Mouse (Mus musculus) adipocyte (in vitro differentiated cells): ENCODE data around the gene Smap1.
"Not testable (repeated sequence)": the region's sequence is repeated elsewhere in the genome, so short reads cannot be mapped to it uniquely, and the experiment has no call there.

Experiments used
- DNase-seq: peaks from one replicate; pipeline ENCODE4 v3.0.0-alpha.2; 2016; ENCODE audit warnings: low spot score

Gene Smap1

DNA sequence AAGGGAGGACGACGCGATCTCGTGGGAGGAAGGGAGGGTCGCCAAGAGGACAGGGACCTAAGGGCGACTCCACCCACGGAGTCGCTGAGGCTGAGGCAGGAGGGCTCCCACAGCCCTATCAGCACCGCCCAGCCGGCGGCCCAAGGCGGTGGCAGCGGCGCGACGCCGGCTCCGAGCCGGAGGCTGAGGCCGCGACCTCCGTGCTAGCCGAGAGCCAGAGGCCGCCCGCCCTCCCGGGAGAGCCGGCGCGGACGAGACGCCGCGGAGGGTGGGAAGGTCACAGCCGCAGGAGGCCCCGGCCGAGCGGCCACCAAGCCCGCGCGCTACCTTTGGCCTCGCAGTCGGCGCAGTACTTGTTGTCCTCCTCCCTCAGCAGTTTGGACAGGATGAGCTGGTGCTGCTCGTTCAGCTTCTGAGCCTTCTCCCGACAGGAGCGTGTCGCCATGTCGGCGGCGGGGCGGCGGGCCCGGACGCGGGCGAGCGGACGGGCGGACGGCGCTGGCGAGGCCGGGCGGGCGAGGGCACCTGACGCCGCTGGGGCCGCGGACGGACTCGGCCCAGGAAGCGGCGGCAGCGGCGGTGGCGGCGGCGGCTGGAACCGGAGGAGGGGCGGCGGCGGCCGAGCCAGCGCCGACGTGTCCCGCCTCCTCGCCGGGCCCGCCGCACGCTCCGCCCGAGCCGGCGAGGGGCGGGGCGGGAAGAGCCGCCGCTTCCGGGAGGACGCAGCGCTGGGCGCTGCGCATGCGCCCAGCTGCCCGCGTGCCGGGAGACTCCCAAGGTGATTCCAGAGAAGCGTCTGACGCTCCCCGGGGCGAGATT is at the start of gene Smap1:
Smap1 (minus strand) TSS at position 607 of the 819 bp plus-strand sequence.
- DNase-seq = peak; percentile 85

DNA sequence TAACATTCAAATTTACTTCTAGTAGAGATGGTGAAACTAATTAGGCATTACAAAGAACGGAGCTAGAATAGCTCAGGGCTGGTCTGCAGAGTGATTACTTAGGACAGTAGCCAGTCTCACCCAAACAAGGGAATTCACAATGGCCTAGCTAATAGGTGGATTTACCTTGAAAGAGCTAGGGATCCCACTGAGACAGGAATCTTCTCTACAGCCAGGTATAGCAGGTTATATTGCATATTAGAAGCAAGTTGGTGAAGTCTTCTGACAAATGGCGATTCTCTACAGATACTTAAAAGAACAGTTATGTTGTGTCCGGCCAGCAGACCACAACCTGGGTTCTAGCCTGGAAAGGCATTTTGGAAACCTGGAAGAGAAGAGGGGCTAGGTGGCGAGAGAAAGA is 49.0 kb upstream of the Smap1 start:
- not testable (repeated sequence) for DNase-seq

DNA sequence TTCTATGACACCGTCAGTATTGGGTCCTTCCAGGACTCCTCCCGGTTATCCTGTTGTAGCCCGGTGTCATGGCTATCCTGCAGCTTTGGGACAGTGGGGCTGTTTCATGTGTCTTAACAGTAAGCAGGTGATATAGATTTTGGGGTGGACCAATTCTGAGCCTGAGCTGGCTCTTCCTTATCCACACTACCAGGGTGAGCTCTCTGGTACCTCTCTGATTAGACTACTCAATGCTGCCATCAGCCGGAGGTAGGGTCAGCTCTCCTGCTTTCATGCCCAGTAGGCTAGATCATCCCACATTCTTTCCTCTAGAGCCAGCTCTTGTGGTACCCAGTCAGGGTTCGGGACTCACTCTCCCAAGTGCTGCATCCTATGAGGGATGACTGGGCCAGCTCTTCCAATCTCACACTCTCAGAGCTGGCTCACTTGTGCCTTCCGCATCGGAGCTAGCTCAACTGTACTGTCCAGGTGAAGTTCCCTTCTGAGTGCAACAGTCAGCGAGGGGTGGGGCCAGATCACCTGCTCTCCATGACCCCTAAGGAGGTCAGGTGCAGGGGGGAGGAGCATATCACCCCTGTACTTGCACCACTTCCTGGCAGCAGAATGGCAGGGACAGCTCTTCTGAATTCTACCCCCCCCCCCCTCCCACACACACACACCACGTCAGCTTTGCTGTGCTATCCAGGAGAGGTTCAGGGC is 46.1 kb upstream of the Smap1 start:
- no peak for DNase-seq

DNA sequence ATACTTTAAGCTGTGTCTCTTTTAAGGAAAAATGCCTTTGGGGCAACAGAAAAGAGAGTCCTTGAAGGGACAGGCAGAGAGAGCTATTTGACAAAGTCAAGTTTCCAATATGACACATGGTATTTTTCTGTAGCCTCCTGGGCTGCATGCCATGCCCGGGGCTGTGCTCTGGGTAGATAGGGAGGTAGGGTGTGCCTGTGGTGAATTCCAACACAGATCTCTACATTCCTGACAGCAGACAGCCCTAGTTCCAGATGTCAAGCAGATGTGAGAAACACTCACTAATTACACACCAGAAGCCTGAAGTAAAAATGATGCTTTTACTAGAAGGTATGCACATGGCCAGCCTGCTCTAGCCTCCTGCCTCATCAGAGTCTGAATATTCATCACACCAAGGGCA is 44.1 kb upstream of the Smap1 start:
- DNase-seq = peak; percentile 12

DNA sequence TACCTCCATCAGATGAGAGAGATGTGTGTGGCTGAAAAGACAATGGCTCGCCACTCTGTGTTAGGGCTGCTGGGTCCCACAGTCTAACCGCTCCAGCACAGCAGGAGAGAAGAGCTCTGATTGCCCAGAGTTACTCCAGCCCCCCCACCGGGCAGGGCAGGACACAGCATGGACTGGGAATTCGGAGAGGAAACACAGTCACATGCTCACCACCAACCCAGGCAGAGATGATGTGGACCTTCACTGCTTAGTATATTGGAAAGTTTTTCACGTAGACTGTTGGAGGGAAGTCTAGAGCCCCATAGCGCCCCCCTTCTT is 37.3 kb upstream of the Smap1 start:
- no peak for DNase-seq

DNA sequence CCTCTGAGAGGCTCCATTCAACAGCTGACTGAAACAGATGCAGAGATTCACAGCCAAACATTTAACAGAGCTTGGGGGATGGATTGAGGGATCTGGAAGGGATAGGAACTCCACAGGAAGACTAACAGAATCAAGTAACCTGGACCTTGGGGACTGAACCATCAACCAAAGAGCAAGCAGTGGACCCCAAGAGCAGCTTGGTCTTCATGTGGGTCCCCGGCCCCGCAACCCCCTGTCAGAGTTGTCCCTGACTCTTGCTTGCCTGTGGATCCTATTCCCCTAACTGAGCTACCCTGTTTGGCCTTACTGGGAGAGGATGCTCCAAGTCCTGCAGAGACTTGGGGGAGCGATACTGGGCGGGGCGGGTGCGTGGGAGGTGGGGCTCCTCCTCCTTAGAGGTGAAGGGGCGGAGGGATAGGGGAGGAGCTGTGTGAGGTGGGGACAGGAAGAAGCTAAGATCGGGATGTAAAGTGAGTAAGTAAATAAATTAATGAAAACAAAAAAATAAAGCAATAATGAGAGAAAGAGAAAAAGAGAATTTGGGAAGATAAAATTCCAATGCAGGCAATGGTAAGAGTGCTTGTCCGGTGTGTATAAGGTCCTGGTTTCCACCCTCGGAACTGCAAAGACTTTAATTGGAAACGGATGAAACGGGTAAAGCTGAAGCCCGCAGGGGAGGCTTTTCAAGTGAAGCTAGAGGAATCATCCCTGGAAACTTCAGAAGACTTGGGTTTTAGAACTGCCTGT is 36.7 kb upstream of the Smap1 start:
- no peak for DNase-seq

DNA sequence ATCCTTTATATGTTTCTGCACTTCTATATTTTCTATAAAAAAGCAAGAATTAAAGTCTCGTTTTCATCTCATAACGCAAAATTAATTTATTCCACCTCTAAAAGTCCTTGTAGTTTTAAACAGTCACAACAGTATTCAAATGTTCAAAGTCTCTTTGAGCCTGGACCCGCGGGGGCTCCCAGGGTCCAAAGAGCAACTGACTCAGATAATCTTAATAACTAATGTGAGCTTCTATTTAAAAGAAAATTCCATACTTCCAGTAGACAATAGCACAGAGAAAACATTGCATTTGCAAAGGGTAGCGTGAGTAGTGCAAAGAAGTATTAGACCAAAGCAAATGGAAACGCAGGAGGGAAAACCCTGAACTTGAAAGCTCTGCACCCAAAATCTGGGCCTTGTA is 36.0 kb upstream of the Smap1 start:
- no peak for DNase-seq

DNA sequence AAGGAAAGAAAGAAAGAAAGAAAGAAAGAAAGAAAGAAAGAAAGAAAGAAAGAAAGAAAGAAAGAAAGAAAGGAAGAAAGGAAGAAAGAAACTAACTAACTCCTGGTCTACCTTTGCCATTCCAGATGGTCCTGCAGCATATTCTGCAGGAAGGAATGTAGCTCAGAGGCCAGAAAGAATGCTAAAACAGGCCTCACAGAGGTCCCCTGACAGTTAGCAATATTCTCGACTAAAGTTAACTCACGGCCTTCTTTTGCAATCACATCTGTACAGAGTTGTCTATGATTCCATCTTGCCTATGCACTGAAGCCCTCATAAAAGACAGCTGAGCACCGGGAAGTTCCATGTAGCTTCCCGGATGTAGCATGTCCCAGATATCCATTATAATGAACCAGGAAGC is 33.4 kb upstream of the Smap1 start:
- DNase-seq = peak; percentile 53

DNA sequence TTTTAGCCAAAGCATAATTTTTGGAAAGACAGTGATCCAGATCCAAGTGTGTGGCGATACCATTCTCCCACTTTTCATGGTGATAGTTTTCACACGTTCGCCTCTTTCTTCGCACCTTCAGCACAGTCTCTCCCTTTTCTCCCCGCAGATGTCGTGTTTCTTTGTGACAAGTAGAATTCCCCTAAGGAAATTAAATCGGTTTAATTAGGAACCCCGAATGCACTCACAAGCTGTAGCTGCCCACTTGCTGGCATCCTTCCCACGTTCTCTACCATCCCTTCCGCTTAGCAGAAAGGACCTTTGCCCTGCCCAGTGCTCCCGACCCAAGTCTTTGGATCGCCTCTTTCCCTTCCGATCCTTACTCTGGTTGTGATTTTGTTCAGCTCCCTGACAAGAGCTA is 31.8 kb upstream of the Smap1 start:
- DNase-seq = no peak

DNA sequence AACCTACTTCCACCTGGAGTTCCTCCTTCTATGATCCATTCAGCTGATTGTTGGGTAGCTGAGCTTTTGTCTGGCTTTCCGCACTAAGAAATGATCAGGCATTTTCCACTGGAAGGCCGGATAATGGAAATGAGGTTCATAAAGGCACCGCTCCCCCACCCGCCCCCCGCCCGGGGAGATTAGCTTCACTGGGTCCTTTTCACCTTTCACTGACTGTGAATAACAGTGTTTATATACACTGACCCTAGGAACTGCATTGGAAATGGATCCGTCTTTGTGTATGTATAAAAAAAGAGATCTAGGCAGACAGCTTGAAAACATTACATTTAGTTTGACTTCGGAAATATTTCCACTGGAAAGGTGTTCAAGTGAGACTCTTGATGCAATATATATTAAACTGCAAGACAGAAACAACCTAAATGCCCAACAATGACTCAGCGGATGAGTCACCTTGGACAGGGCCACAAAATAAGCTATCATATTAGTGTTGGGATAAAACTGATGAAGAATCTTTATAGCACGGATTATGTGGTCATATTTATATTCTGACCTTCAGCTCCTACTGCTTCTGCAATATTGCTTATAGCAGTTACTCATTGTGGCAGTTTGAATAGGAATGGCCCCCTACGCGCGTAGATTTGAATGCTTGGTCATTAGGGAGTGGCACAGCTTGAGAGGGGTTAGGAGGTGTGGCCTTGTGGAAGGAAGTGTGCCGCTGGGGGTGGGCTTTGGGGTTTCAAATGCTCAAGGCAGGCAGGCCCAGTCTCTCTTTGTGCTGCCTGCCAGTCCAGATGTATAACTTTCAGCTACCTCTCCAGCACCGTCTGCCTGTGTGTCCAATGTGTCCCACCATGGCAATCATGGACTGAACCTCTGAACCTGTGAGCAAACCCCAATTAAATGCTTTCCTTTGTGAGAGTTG is 26.9 kb upstream of the Smap1 start:
- DNase-seq = no peak

DNA sequence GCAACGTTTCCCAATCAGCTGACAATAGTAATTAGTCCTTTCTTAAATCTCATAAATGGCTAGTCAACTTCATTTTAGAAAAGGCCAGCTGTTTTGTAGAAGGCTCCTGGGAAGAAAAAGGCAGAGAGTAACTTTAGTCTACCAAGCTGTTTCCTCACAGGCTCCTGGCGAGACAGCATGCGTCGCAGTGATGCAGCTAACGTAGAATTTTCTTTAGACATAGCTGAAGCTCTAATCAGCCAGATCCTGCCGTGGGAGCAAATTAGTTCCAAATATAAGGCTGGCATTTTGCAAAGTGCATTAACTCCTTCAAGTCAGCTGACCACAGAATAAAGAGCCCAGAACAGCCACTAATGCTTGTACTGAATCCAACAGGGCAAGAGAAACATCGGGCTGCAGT is 26.2 kb upstream of the Smap1 start:
- no peak for DNase-seq

DNA sequence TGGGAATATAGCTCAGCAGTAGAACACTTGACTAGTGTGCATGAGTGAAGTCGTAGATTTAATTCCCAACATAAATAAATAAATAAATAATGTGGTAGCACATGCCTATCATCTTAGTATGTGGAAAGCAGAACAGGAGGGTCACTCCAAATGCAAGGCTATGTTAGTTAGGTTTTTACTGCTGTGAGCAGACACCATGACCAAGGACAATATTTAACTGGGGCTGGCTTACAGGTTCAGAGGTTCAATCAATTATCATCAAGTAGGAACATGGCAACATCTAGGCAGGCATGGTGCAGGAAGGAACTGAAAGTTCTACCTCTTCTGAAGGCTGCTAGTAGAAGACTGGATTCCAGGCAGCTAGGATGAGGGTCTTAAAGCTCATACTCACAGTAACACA is 22.0 kb upstream of the Smap1 start:
- no peak for DNase-seq

DNA sequence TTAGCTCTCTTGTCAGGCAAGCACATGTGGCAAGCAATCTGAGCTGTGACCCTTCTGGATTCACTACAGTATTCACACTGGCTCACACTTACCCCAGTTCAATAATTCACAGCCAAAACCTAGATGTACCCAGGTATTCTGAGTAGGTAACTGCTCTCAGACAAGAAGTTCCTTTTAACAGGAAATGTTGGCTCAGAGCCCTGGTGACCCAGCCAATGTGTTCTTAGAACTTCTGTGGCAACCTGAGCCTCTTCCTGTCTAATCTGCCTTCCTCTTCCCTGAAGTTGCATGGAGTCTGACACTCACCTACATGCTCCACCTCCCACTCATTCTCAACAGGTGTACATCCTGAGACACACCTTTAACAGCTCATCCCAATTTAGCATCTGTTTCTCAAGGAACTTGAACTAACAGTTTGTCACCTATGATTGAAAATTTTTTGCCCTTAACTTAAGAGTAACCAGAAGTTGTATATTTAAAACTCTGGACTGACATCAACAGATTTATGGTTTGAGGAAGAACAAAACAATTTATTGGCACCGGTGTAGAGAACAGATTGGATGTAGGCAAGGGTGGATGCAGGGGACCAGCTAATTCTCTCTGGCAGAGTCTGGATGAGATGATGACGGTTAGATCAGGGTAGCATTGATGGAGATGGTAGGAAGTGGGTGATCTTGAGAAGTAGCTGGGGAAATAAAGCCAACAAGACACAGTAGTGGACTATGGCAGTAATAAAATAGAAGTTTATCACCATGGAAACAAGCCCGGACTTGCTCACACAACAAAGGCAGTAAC is 21.2 kb upstream of the Smap1 start:
- no peak for DNase-seq

DNA sequence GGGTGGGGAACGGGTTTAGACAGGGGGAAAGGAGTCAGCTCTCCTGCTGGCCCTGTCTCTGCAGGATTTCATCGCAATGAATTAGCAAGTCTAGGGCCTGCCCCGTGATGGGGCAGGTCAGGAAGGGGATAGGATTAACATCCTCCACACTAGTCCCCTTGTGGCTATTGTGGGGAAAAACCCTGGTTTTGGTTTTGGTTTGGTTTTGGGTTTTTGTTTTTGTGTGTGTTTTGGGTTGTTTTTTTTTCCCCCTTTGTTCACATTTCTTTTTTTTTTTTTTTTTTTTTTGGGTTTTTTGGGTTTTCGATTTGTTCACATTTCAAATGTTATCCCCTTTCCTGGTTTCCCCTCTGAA is 13.3 kb upstream of the Smap1 start:
- DNase-seq = no peak

DNA sequence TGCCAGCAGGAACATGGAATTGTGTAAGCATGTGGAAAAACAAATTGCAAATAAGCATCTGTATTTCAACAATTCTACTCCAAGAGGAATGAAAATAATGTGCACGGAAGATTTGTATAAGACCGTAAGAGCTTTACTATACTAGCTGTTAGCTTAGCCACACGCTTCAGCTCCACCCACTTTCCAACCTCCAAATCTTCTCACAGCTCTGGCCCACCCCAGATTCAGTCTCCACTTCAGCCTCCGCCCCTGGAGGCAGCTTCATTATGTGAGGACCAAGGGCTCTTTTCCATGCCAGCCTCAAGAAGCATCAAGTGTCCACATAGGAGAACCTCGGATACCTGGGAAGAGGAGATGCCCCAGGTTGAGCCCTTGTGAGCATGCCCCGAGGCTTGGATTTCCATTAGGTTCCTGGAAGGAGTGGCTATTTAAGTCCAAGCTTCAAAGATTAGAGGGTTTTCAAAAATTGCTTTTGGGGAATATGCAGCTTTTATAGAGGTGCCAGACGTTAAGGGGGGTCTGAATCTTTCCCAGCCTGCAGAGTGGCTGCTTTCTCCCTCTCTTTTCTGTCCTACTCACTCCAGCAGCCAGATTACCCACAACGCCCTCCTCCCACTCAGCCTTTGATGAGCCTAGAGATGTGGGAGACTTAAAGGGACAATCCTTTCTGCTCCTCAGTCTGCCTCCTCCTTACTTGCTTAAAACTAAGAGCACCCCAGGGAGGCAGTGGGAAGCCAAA is 12.7 kb upstream of the Smap1 start:
- no peak for DNase-seq

DNA sequence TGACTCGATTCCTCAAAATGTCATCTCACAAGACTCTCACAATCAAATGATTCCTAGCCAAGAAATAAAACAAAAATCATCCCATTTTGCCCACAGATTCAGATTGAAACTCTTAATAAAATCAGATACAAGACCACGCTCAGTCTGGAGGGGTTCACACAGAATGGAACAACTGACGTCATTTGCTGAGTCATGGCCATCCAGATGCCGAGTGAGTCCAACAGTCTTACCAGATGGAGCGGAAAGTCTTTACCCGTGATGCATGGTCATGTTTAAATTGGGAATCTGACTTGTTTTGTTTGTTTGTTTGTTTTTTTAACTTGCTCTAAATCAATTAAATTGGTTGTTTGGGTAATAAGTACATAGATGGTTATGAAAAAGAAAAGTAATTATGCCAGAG is 7.3 kb upstream of the Smap1 start:
- DNase-seq = no peak

DNA sequence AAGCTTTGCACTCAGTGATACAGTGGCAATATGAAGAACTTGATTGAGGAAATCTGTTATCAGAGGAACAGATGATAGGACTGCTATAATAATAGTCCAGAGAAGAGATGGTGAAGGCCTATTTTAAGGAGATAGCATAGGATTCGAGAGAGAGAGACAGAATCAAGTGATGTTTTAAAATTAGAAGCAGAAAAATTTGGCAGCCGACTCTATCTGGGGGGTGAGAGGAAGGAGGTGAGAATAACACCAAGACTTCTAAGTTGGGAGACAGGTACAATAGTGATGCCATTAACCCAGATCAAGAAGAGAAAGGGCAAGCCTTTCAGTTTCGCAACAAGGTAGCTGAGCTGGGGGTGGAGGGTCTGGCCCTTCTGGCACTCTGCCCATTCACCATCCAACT is 6.3 kb upstream of the Smap1 start:
- no peak for DNase-seq

DNA sequence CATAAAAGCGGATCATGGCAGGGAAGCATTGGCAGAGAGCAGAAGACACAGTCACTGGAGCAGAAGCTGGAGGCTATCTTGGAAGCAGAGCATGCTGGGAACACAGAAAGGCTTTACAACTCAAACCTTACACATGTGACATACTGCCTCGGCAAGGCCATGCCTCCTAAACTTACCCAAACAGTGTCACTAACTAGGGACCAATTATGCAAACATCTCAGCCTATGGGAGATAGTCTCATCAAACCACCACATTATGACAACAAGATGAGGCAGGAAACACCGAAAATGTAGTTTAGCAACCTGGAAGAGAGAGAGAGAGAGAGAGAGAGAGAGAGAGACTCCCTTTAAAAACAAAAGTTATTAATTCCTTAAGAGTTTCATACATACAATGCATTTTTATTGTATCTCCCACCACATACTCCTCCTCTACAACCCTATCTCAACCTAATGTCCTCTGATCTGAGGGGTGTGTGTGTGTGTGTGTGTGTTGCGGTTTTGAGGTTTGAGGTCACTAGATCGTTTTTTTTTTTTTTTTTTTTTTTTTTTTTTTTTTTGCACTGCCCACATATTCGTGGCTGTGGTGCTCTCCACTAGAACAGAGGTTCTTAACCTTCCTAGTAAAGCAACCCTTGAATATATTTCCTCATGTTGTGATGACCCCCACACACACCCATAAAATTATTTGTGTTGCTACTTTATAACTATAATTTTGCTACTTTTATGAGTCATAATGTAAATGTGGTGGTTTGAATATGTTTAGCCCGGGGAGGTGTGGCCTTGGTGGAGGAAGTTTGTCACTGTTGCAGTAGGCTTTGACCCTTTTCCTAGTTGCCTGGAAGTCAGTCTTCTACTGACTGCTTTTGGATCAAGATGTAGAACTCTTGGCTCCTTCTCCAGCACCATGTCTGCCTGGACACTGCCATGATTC is 1.9 kb upstream of the Smap1 start:
- peak; percentile 63 for DNase-seq

DNA sequence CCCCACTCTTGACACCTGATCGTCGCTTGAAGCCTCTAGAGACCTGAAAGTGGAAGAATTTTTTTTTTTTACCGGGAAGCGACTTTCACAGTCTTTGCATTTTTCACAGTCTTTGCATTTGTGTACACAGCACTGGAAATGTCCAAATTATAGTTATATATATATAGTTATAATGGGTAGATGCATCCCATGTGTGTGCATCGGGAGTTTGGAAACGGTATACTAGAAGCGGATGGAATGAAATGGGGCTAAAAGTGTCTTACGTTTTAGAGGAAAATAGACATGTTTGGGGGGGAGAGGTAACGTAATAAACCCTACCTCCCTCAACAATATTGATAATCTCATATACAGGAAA is 390 bp upstream of the Smap1 start:
- no peak for DNase-seq

DNA sequence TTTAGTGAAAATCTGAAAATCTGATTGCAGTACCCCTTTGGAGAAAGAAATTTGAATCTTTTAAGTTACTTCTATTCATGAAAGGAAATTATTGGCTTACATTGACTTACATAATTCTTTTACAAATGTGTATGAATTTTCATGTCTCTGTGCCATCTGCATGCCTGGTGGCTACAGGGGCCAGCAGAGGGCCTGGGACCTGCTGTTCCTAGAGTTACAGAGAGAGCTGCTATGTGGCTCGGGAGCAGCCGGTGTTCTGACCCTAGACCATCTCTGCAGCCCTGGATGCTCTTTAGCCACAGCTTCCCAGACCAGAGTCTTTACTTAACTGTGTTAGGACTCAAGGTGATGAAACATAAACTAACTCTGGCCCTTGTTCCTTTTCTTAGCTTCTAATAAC is 1.8 kb downstream of the Smap1 start:
- DNase-seq = peak; percentile 35
